Mouse (Mus musculus): ENCODE results near the gene Oprd1.

- TF ChIP-seq EP300 (IDR thresholded peaks at IDR 0.05; ENCODE audit: low read depth) (no peak), CTCF (IDR thresholded peaks at IDR 0.05; ENCODE audit: low read depth) (no peak)
Measured at GRCm38 (mm10) chr4:132151673-132152072, 7.4 kb upstream of the Oprd1 start.
